Mouse (Mus musculus) mesoderm, embryonic 11.5 days (tissue): Measurements from ENCODE around the gene Hsd17b1.

Experiments
- DNase-seq: peaks from one replicate; pipeline ENCODE4 v3.0.0-alpha.2; 2012; ENCODE audit warnings: low read depth, low spot score

Gene Hsd17b1

GRCm38 (mm10) chr11:101127075-101127474 is 48.9 kb downstream of the Hsd17b1 start:
- no peak for DNase-seq

- DNase-seq = no peak
Measured at GRCm38 (mm10) chr11:101128996-101129577, 50.9 kb downstream of the Hsd17b1 start.
